ENCODE assay signal across 20 mouse cellular contexts in the genomic region with DNA sequence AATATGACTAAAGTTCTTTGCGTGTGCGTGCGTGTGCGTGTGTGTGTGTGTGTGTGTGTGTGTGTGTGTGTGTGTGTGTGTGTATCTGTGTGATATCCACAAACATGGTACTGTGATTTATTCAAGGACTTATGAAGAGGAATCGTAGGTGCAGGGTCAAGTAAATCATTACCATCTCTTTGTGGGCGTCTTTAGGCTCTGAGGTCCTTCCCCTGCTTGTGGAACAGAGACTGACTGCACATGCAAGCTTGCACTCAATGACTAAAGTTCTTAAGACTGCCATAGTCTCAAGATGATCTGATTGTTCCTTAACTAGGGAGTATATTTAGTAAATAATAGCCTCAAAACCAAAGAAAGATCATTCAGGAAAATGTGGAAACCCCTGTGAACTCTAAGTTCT.
A peak's percentile ranks its signal among the peaks of the same experiment; 100 is the strongest.
DNase-seq lines count a peak whose midpoint lies in the region; ATAC-seq and TF ChIP-seq lines count a peak whose summit lies in the region.
"Had no signal": no experiment of that assay in that cellular context is flagged by ENCODE, and none has a peak within 500 bp of the region (broad histone marks: within the 10 kb centered on the region; RNA-seq: fewer than 3 reads in every experiment).

No protein-coding gene starts in this region.

- DNase-seq in kidney, adult 2 months = peak; percentile 80
- no peak for DNase-seq in kidney, postnatal 10 days
- peak; percentile 17 to 59 for DNase-seq in kidney, postnatal 25 days
- DNase-seq in liver, postnatal 0 days = no peak
- no peak for DNase-seq in frontal cortex, postnatal 36 days (ENCODE audit: low spot score in 2 of 2)
- DNase-seq: adrenal gland, postnatal 14 days; cerebellum, adult 2 months; cerebellum, postnatal 10 days; gastrocnemius, postnatal 10 days; heart, adult 2 months had no signal

- no peaks in the 10 kb centered on the region for H3K27me3 ChIP-seq in kidney, adult 2 months (replicated peaks; ENCODE audit: control insufficient read depth, insufficient read depth, low read length)
- H3K27me3 ChIP-seq in kidney, embryonic 16.5 days (ENCODE audit: insufficient read depth, low read length) = no peaks in the 10 kb centered on the region
- H3K27me3 ChIP-seq in liver, postnatal 0 days (ENCODE audit: insufficient read depth, low read length) = no peaks in the 10 kb centered on the region
- H3K27me3 ChIP-seq: embryonic facial prominence, embryonic 15.5 days; forebrain, embryonic 15.5 days; heart, embryonic 12.5 days; Patski had no signal

- H3K4me1 ChIP-seq in kidney, adult 2 months (ENCODE audit: control insufficient read depth, insufficient read depth, low read length) = peaks cover 16% of the 10 kb centered on the region; the same call in 1 of the 2 replicates
- peaks cover 3% of the 10 kb centered on the region; the same call in 1 of the 2 replicates for H3K4me1 ChIP-seq in kidney, embryonic 16.5 days (ENCODE audit: insufficient read depth, low read length)
- peaks cover 14% of the 10 kb centered on the region; the same call in 1 of the 2 replicates for H3K4me1 ChIP-seq in brown adipose tissue, adult 24 weeks (ENCODE audit: control insufficient read depth, insufficient read depth, insufficient read length, low read length)
- 0 out of 2 replicates have a peak, but pooled peaks cover 3% of the 10 kb centered on the region for H3K4me1 ChIP-seq in liver, postnatal 0 days (ENCODE audit: insufficient read depth)
- H3K4me1 ChIP-seq: embryonic facial prominence, embryonic 15.5 days had no signal

- ATAC-seq in kidney, embryonic 16.5 days (ENCODE audit: low FRiP score, low TSS enrichment) = no peak
- peak; percentile 50 for ATAC-seq in liver, postnatal 0 days
- ATAC-seq: activated CD4-positive, CD25-positive, alpha-beta regulatory T cell, adult 4 months; forebrain, embryonic 15.5 days; Patski had no signal

- no peak for TF ChIP-seq CTCF in kidney, adult 2 months (conservative IDR thresholded peaks at IDR 0.05; ENCODE audit: insufficient read depth, insufficient read length, low read depth, low read length)
- TF ChIP-seq CTCF in liver, postnatal 0 days (IDR thresholded peaks at IDR 0.05; ENCODE audit: low read depth) = no peak

- H3K4me3 ChIP-seq in kidney, adult 2 months (ENCODE audit: insufficient read depth, low read depth, low read length) = no peak overlapping the region
- H3K4me3 ChIP-seq in kidney, embryonic 16.5 days (ENCODE audit: low read length) = no peak overlapping the region
- no peak overlapping the region for H3K4me3 ChIP-seq in brown adipose tissue, adult 24 weeks (ENCODE audit: insufficient read depth, low read depth, low read length)
- no peak overlapping the region for H3K4me3 ChIP-seq in liver, postnatal 0 days (ENCODE audit: low read depth, low read length)
- H3K4me3 ChIP-seq: embryonic facial prominence, embryonic 15.5 days; erythroblast, embryonic 14.5 days; forebrain, embryonic 15.5 days; heart, adult 2 months; heart, embryonic 12.5 days; hindbrain, embryonic 10.5 days had no signal

- H3K27ac ChIP-seq in kidney, adult 2 months (ENCODE audit: insufficient read depth, low read depth, low read length) = peak overlapping the region; percentile 85
- no peak overlapping the region for H3K27ac ChIP-seq in kidney, embryonic 16.5 days (ENCODE audit: low read length)
- H3K27ac ChIP-seq in brown adipose tissue, adult 24 weeks (replicated peaks; ENCODE audit: low read depth, low read length) = peak overlapping the region; percentile 94
- peak overlapping the region; percentile 84 for H3K27ac ChIP-seq in liver, postnatal 0 days (ENCODE audit: low read depth)
- H3K27ac ChIP-seq: embryonic facial prominence, embryonic 15.5 days; forebrain, embryonic 15.5 days; hindbrain, embryonic 10.5 days; hindbrain, embryonic 14.5 days had no signal

- TF ChIP-seq POLR2A in kidney, adult 2 months (IDR thresholded peaks at IDR 0.05; ENCODE audit: low read depth, low read length) = no peak

- H3K9me3 ChIP-seq in kidney, embryonic 16.5 days (ENCODE audit: low read length) = no peaks in the 10 kb centered on the region
- no peaks in the 10 kb centered on the region for H3K9me3 ChIP-seq in liver, postnatal 0 days (ENCODE audit: low read length)
- H3K9me3 ChIP-seq: embryonic facial prominence, embryonic 15.5 days; forebrain, embryonic 15.5 days; heart, embryonic 12.5 days; hindbrain, embryonic 10.5 days had no signal

- TF ChIP-seq EP300 in liver, postnatal 0 days (IDR thresholded peaks at IDR 0.05; ENCODE audit: low read depth) = no peak

- no peak overlapping the region for H3K9ac ChIP-seq in kidney, embryonic 16.5 days (replicated peaks; ENCODE audit: low read length)
- H3K9ac ChIP-seq in liver, postnatal 0 days (replicated peaks) = no peak overlapping the region
- H3K9ac ChIP-seq: embryonic facial prominence, embryonic 15.5 days; forebrain, embryonic 15.5 days; heart, embryonic 12.5 days; hindbrain, embryonic 14.5 days had no signal

- no peaks in the 10 kb centered on the region for H3K36me3 ChIP-seq in kidney, adult 2 months (ENCODE audit: control insufficient read depth, insufficient read depth, low read length)
- no peaks in the 10 kb centered on the region for H3K36me3 ChIP-seq in kidney, embryonic 16.5 days (ENCODE audit: insufficient read depth, low read length)
- H3K36me3 ChIP-seq in liver, postnatal 0 days (replicated peaks; ENCODE audit: insufficient read depth, low read length) = no peaks in the 10 kb centered on the region
- H3K36me3 ChIP-seq: embryonic facial prominence, embryonic 15.5 days; forebrain, embryonic 15.5 days; heart, embryonic 12.5 days; hindbrain, embryonic 10.5 days had no signal

- 73% methylated on average over 6 of the region's 6 CpGs for WGBS in kidney, adult 2 months
- WGBS in kidney, embryonic 16.5 days = 82% methylated on average over 6 of the region's 6 CpGs
- 71% methylated on average over 6 of the region's 6 CpGs for WGBS in liver, postnatal 0 days (ENCODE audit: insufficient replicate concordance)

- no peak overlapping the region for H3K4me2 ChIP-seq in kidney, embryonic 16.5 days (replicated peaks; ENCODE audit: low read depth, low read length)
- H3K4me2 ChIP-seq in liver, postnatal 0 days (ENCODE audit: low read depth, low read length) = no peak overlapping the region; the same call in 1 of the 2 replicates
- H3K4me2 ChIP-seq: embryonic facial prominence, embryonic 15.5 days; forebrain, embryonic 15.5 days; heart, embryonic 12.5 days; hindbrain, embryonic 14.5 days had no signal

Comparison
In these comparisons a context has a peak if more than half of its experiments do, and no peak if none do; other contexts are left out.
1. DNase-seq: peak in kidney, adult 2 months (single experiment) and kidney, postnatal 25 days (2 of 2); none in kidney, postnatal 10 days (single experiment), liver, postnatal 0 days (single experiment) and frontal cortex, postnatal 36 days (0 of 2).